Mouse (Mus musculus) left cerebral cortex, postnatal 25 days (tissue): ENCODE measurements around the gene Adad1. TPM values are rescaled to one million over a fixed set of nuclear protein-coding genes. Genes with fewer than 3 reads are reported as not detected.
A peak's percentile ranks its signal among the peaks of the same experiment; 100 is the strongest.

ENCODE experiments used
- DNase-seq, 2 experiments: peaks; one replicate each; pipeline ENCODE4 v3.0.0; 2022; ENCODE audit warnings: low spot score in 2 of 2, mixed read lengths in 1 of 2
- intact Hi-C: fragments of 180-260 bp; cut with DNase I; formaldehyde crosslinking; loops from one replicate; pipeline ENCODE4 v1.15.1; 2025
- total RNA-seq, 2 experiments: library from RNA; stranded (reverse); gene quantifications; 2 replicates each; pipeline ENCODE4 v1.2.3; 2021

Gene Adad1
- total RNA-seq, result not detected

- DNase-seq, result no peak
- intact Hi-C loops, result no loop called here
These were observed at the start of gene Adad1 for GRCm38 (mm10) chr3:37063406-37063805. Adad1 (plus strand) TSS chr3:37063527.

- DNase-seq, result no peak
- intact Hi-C loops, result no loop called here
These were observed 25.3 kb upstream of the Adad1 start for GRCm38 (mm10) chr3:37037979-37038378.

DNA sequence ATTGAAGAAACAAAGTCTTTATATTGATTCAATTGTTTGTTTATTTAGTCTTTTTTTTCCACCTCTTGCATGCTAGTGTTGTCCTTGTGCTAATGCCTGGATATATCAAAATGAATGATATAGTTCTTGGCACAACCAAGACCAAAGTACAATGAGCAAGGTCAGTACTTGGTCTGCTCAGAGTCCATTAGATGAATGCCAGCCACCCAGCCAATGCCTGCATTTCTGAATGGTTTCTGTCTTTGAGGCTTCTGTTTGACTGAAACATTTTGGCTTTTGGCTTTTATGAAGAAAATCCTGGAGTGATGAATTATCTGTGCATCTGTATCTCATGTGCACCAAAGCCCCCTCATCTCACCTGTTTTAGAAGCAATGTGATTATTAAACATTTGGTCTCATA, 23.5 kb upstream of the Adad1 start:
- intact Hi-C loops, result no loop called here
- DNase-seq, result no peak

DNA sequence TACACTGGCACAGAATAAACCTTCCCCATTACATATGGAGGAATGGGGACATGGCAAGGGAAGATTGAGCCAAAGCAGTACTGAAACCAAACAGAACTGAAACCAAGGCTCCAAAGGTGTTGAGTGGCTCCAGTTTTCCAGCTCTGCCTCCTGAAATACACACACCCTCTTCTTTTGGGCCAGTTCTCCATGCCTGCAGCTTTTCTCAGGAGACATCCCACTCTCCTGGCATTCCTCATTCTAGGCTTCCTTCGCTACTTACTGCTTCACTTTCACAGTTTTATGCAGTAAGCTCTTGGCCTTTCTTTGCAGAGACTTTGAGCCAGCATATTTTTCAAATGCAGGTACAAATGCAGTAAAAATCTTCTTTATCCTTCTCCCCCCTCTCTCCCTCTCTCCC, 11.8 kb upstream of the Adad1 start:
- DNase-seq, result peak in 1 of 2 experiments; percentile 72
- intact Hi-C loops, result loop anchor here (5.0 kb wide), 1 partner anchor 151 kb away; no protein-coding TSS in a partner anchor

DNA sequence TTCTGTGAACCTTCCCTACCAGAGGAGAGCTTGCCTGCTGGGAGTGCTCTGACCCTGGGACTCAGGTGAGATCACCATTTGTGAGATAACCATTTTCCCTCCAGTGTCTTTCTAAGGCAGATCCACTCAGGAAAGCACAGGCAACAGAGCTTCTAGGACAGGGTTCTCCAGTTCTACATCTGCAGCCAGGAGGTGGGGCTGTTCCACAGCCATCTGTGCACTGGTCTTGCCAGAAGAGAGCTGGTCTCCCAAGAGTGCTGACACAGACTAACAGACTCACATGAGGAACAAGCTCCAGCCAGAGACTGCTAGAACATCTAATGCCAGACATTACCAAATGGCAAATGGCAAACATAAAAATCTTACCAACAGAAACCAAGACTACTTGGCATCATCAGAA, 9.9 kb downstream of the Adad1 start:
- peak; percentile 15 to 16 for DNase-seq
- intact Hi-C loops, result loop anchor here (1.0 to 10.0 kb wide), 2 partner anchors 131 to 192 kb away; no protein-coding TSS in a partner anchor

- intact Hi-C loops, result loop anchor here (5.0 kb wide), 1 partner anchor 47 kb away; no protein-coding TSS in a partner anchor
- DNase-seq, result no peak
These were observed 21.5 kb downstream of the Adad1 start for GRCm38 (mm10) chr3:37084860-37085259.

- no peak for DNase-seq
- intact Hi-C loops, result no loop called here
These were observed 27.4 kb downstream of the Adad1 start for GRCm38 (mm10) chr3:37090721-37091120.

- intact Hi-C loops, result no loop called here
- no peak for DNase-seq
These were observed 62.3 kb downstream of the Adad1 start, which contains the start of gene Il2 for GRCm38 (mm10) chr3:37125655-37126054. Il2 (minus strand) TSS chr3:37125959.

DNA sequence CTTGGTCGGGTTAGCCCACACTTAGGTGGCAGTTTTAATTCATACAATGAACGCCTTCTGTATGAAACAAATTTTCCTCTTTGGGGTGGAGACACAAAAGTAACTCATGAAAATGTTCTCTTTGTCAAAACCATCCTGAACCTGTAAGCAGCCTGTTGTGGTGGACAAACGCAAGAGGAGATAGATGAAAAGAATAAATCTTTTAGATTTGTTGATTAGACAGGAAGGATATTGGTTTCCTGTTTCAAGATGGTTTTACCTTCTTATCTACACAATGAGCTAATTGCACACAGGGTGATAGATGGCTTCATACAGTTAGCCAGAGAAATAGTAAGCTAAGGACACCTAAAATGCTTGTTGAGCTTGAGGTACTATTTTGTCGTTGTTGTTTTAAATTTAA, 62.8 kb downstream of the Adad1 start:
- intact Hi-C loops, result no loop called here
- DNase-seq, result no peak

GRCm38 (mm10) chr3:37128269-37128668, 64.9 kb downstream of the Adad1 start:
- intact Hi-C loops, result no loop called here
- DNase-seq, result no peak

DNA sequence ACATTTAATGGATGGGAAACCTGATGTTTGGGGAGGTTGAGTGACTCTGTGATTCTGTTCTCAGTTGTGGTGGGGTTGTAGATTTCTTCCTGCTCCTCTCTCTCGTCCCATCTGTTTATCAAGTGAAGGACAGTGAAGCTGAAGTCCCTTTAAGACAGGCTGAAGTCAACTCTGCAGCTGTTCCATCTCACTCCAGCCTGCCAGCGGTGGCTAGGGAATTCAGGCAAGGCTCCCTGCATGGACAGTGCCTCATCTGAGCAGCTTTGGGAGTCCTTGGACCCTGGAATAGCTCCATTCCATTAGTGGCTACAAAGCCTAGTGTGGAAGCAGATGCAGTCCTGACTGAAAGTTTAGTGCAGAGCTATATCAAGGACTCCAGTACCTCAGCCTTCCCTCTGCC, 65.7 kb downstream of the Adad1 start:
- intact Hi-C loops, result no loop called here
- DNase-seq, result no peak

DNA sequence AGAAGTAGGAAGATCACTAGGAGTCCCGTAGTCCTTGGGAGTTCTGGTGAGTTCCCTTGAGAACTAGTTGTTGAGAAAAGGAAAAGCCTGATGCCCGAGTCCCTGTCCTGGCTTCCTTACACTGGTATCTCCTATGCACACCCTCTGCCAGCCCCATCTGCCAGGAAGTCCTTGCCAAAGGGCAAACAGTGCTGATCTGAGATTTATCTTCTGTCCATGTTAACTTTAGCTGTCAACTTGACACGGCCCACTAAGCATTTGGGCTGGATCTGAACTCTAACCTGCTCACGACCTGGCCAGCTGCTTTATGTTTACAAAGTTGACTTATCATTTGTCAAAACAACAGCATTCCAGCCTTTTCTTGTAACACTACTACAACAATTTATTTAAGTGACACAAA, 73.9 kb downstream of the Adad1 start:
- no peak for DNase-seq
- intact Hi-C loops, result no loop called here

DNA sequence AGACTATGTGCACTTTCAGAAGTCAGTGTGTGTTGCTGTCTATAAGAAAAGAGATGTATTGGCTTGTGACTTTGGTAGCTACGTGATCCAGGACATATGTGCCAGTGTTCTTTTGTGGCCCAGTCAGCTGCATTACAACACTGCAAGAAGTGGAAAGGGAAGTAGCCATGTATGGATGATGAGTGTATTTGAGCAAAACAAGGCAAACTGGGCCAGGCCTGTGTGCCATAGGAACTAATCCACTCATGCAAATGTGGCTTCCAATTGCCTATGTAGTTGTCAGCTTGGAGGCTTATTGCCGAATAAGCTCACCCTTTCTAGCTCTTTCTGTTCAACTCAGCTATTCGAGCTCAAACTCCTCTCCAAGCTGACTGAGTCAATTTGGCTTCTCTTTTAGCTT, 75.9 kb downstream of the Adad1 start:
- no peak for DNase-seq
- intact Hi-C loops, result no loop called here

GRCm38 (mm10) chr3:37140168-37140906, 77.0 kb downstream of the Adad1 start:
- intact Hi-C loops, result no loop called here
- DNase-seq, result no peak

DNA sequence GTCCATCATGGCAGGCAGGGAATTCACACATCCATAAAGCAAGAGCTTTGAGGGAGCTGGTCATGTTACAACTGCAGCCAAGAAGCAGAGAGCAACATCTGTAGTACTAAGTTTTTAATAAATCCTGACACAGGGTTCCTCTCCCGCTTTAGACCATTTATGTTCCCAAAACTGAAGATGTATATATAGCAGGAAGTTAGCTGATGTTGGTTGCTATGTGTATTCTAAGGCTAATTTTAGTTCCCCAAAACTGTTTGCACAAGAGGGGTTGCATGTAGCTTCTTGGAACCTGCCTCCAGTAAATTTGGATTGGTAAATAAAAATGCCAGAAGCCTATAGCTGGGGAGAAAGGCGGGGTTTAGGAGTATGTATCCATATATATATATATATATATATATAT, 78.5 kb downstream of the Adad1 start:
- DNase-seq, result no peak
- intact Hi-C loops, result no loop called here

GRCm38 (mm10) chr3:37144979-37145378, 81.7 kb downstream of the Adad1 start:
- DNase-seq, result no peak
- intact Hi-C loops, result no loop called here

GRCm38 (mm10) chr3:37146406-37146805, 83.1 kb downstream of the Adad1 start:
- intact Hi-C loops, result no loop called here
- DNase-seq, result no peak

- intact Hi-C loops, result no loop called here
These were observed 83.5 kb downstream of the Adad1 start for GRCm38 (mm10) chr3:37146810-37147209.

GRCm38 (mm10) chr3:37152274-37152673, 88.9 kb downstream of the Adad1 start:
- DNase-seq, result peak in 1 of 2 experiments; percentile 3
- intact Hi-C loops, result no loop called here

More at GRCm38 (mm10) chr3:37146810-37147209, 83.5 kb downstream of the Adad1 start:
- DNase-seq, result no peak

GRCm38 (mm10) chr3:37153004-37153403, 89.7 kb downstream of the Adad1 start:
- intact Hi-C loops, result no loop called here
- no peak for DNase-seq

GRCm38 (mm10) chr3:37154396-37154795, 91.1 kb downstream of the Adad1 start:
- intact Hi-C loops, result no loop called here
- no peak for DNase-seq
